Mouse (Mus musculus) forebrain, embryonic 12.5 days (tissue): Measurements from ENCODE around the gene Map2k3. TPM values are rescaled to one million over a fixed set of nuclear protein-coding genes. Genes with fewer than 3 reads are reported as not detected.
A peak's percentile ranks its signal among the peaks of the same experiment; 100 is the strongest.
"Not testable (repeated sequence)": the region's sequence is repeated elsewhere in the genome, so short reads cannot be mapped to it uniquely, and the experiment has no call there.

Source experiments
- ATAC-seq: fragments of 200-750 bp; cut with Nextera tagmentation; 2 replicates; pipeline ENCODE4 v1.8.0; 2017; ENCODE audit warnings: moderate TSS enrichment; ENCODE audit not compliant: low FRiP score
- H3K27ac ChIP-seq: fragments of 300-500 bp; sonication (generic); 2 replicates; pipeline ENCODE4 v1.5.1; 2016; ENCODE audit warnings: mild to moderate bottlenecking
- H3K27me3 ChIP-seq: fragments of 300-500 bp; sonication (generic); 2 replicates; pipeline ENCODE4 v1.6.1; 2016; ENCODE audit warnings: mild to moderate bottlenecking
- H3K36me3 ChIP-seq: fragments of 300-500 bp; sonication (generic); replicated peaks from 2 replicates; pipeline ENCODE4 v1.6.1; 2016; ENCODE audit warnings: mild to moderate bottlenecking
- H3K4me1 ChIP-seq: fragments of 300-500 bp; sonication (generic); 2 replicates; pipeline ENCODE4 v1.6.1; 2016
- H3K4me2 ChIP-seq: fragments of 300-500 bp; sonication (generic); 2 replicates; pipeline ENCODE4 v1.6.1; 2016; ENCODE audit warnings: mild to moderate bottlenecking, moderate library complexity
- H3K4me3 ChIP-seq: fragments of 300-500 bp; sonication (generic); replicated peaks from 2 replicates; pipeline ENCODE4 v1.5.1; 2016; ENCODE audit warnings: mild to moderate bottlenecking
- H3K9ac ChIP-seq: fragments of 300-500 bp; sonication (generic); 2 replicates; pipeline ENCODE4 v1.6.1; 2016; ENCODE audit warnings: mild to moderate bottlenecking
- H3K9me3 ChIP-seq: fragments of 300-500 bp; sonication (generic); 2 replicates; pipeline ENCODE4 v1.6.1; 2016
- WGBS: fragments of 180-500 bp; shearing (Covaris S2); methylation state at CpG from one replicate; pipeline ENCODE4 v1.1.7; 2016; 5-methylcytosine and 5-hydroxymethylcytosine counted together
- polyA plus RNA-seq: library from polyadenylated mRNA; unstranded; fragments of >200 nt; fragmentation: Nextera tagmentation; extraction: Ambion mirVana; gene quantifications from 2 replicates; pipeline ENCODE4 v1.2.1, GENCODE M21; 2016

Map2k3 gene
- polyA plus RNA-seq, result 40.5 and 43.7 TPM in 2 replicates

DNA sequence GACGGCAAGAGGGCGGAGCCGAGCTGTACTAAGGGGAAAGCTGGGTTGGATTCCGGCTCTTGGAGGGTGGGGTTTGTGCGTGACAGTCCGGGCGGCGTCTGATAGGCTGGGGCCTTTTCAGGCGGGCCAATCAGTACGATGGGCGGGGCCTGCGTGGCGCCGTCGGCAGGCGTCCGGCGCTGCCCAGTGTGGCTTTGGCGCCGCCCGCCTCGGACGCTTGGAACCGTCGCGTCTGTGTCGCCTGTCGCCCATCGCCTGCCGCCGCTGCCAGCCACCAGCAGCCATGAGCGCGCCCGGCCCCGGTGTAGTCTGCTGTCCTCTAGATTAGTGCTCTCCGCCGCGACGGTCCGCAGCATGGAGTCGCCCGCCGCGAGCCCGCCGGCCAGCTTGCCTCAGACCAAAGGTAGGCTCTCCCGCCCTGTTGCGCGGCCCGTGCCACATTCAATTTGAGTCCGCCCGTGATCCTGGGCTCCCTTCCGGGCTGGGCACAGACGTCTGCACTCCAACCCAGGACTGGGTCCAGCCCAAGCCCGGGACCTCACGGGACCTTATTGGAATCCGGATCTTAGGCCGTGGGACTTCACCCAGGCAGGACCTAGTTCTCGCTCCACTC lies at the start of gene Map2k3:
Gene Map2k3 (plus strand): TSS at position 165 of the 613 bp plus-strand sequence.
- no peaks in the 10 kb centered on the region; the same call in 1 of the 2 replicates for H3K36me3 ChIP-seq
- ATAC-seq, result peak; percentile 97
- peak within 1 kb of the TSS; percentile 70 for H3K4me3 ChIP-seq
- peaks cover 19% of the 10 kb centered on the region for H3K27me3 ChIP-seq
- H3K9me3 ChIP-seq, result no peaks in the 10 kb centered on the region
- peak within 1 kb of the TSS; percentile 88 for H3K4me2 ChIP-seq
- WGBS, result under 1% methylated on average over 53 of the region's 59 CpGs
- H3K9ac ChIP-seq, result peak within 1 kb of the TSS; percentile 83
- peak within 1 kb of the TSS; percentile 8; the same call in 1 of the 2 replicates for H3K27ac ChIP-seq
- H3K4me1 ChIP-seq, result peaks cover 37% of the 10 kb centered on the region

DNA sequence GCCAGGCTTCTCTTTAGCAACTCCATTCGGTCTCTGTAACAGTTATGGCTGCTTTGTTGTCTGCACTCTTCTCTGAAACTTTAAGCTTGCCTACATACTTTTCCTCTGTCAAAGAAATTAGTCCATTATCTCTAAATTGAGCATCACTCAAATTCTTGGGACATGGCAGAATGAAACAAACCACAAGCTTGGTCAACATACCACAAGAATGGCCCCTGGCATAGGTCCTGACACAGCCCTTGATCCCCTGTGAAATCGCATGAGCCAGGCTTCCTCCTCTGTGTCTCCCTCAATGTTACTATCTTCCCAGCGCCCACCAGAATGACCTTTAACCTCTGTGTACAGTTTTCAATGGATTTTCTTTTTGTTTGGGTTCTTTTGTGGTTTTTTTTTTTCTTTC lies 49.4 kb upstream of the Map2k3 start:
- peaks cover 11% of the 10 kb centered on the region for H3K4me1 ChIP-seq
- no peaks in the 10 kb centered on the region for H3K36me3 ChIP-seq
- H3K27ac ChIP-seq, result no peak overlapping the region
- H3K27me3 ChIP-seq, result no peaks in the 10 kb centered on the region
- H3K4me2 ChIP-seq, result no peak overlapping the region
- H3K9ac ChIP-seq, result no peak overlapping the region
- WGBS, result 81% methylated on average over 3 of the region's 3 CpGs
- no peak overlapping the region for H3K4me3 ChIP-seq
- no peak for ATAC-seq
- no peaks in the 10 kb centered on the region for H3K9me3 ChIP-seq

DNA sequence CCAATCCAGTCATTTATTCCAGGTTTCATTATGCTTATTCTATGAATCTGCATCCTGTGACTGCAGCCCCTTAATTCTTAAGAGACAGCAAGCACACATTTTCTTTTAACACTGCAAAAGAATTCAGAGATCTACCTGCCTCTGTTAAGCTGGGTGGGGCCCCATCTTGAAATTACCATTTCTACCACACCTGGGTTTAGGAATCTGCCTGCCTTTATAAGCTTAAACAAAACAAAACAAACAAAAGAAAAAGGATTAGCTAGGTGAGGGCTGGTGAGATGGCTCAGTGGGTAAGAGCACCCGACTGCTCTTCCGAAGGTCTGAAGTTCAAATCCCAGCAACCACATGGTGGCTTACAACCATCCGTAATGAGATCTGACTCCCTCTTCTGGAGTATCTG lies 44.8 kb upstream of the Map2k3 start:
- not testable (repeated sequence) for H3K4me1 ChIP-seq, ATAC-seq, H3K27ac ChIP-seq, H3K9ac ChIP-seq, H3K4me3 ChIP-seq, H3K36me3 ChIP-seq, H3K9me3 ChIP-seq, H3K4me2 ChIP-seq, H3K27me3 ChIP-seq
- WGBS, result 84% methylated on average over 3 of the region's 3 CpGs

GRCm38 (mm10) chr11:60889861-60890260 lies 42.0 kb upstream of the Map2k3 start:
- H3K36me3 ChIP-seq, result no peaks in the 10 kb centered on the region
- no peaks in the 10 kb centered on the region for H3K27me3 ChIP-seq
- H3K9ac ChIP-seq, result no peak overlapping the region
- no peaks in the 10 kb centered on the region for H3K4me1 ChIP-seq
- 59% methylated on average over 2 of the region's 2 CpGs for WGBS
- H3K27ac ChIP-seq, result no peak overlapping the region
- ATAC-seq, result no peak
- H3K9me3 ChIP-seq, result no peaks in the 10 kb centered on the region
- no peak overlapping the region for H3K4me2 ChIP-seq
- H3K4me3 ChIP-seq, result no peak overlapping the region

- H3K9me3 ChIP-seq, result no peaks in the 10 kb centered on the region
- H3K9ac ChIP-seq, result no peak overlapping the region
- no peaks in the 10 kb centered on the region for H3K4me1 ChIP-seq
- H3K36me3 ChIP-seq, result no peaks in the 10 kb centered on the region
- ATAC-seq, result no peak
- no peak overlapping the region for H3K4me3 ChIP-seq
- no peaks in the 10 kb centered on the region for H3K27me3 ChIP-seq
- no peak overlapping the region for H3K27ac ChIP-seq
- 70% methylated on average over 6 of the region's 6 CpGs for WGBS
- no peak overlapping the region for H3K4me2 ChIP-seq
Measured at GRCm38 (mm10) chr11:60890286-60890685, 41.5 kb upstream of the Map2k3 start.

DNA sequence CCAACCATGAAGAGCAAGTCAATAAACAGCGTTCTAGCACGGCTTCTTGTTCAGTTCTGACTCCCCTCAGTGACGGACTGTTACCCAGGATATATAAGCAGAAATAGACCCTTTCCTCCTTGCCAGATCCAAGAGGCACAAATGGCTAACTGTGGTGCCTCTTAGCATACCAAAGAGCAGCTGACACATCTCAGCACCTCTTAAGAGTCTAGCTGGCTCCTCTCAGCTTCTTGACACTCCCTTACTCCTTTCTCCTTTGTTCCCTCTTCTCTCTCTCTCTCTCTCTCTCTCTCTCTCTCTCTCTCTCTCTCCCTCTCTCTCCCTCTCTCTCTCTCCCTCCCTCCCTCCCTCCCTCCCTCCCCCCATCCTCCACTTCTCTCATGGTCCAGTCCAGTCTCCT lies 41.1 kb upstream of the Map2k3 start:
- WGBS, result 71% methylated on average over 3 of the region's 3 CpGs
- Histone ChIP-seq H3K27ac (no peak overlapping the region), H3K27me3 (no peaks in the 10 kb centered on the region), H3K4me1 (peaks cover 3% of the 10 kb centered on the region; the same call in 1 of the 2 replicates), H3K36me3 (no peaks in the 10 kb centered on the region), H3K9me3 (no peaks in the 10 kb centered on the region), H3K4me3 (no peak overlapping the region), H3K9ac (no peak overlapping the region), H3K4me2 (no peak overlapping the region)
- no peak for ATAC-seq

DNA sequence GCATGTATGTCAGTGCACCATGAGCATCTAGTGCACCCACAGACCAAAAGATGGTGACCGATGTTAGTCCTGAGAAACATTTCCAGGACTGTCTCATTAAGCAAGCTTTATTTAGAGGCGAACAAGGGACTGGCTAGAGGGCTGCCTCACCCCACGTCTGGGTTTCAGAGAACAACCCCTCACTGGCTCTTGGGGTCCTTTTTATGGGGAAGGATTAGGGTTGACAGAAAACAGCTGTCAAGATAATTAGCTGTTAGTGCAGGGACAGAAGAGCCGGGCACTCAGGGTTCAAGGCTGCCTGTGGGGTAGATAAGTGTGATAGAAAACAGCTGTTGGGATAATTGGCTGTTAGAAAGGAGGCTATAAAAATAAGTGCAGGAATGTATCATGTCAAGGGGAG lies 35.9 kb upstream of the Map2k3 start:
- Histone ChIP-seq H3K4me1 (peaks cover 7% of the 10 kb centered on the region; the same call in 1 of the 2 replicates), H3K27me3 (no peaks in the 10 kb centered on the region), H3K9me3 (no peaks in the 10 kb centered on the region), H3K27ac (no peak overlapping the region), H3K36me3 (no peaks in the 10 kb centered on the region), H3K4me3 (no peak overlapping the region), H3K4me2 (no peak overlapping the region), H3K9ac (no peak overlapping the region)
- ATAC-seq, result no peak
- 14% methylated on average over 4 of the region's 4 CpGs for WGBS

GRCm38 (mm10) chr11:60902001-60902400 lies 29.8 kb upstream of the Map2k3 start:
- Histone ChIP-seq H3K4me2 (no peak overlapping the region), H3K9ac (peak overlapping the region; percentile 17; the same call in 1 of the 2 replicates), H3K27ac (no peak overlapping the region), H3K9me3 (no peaks in the 10 kb centered on the region), H3K4me3 (no peak overlapping the region), H3K36me3 (peaks cover 38% of the 10 kb centered on the region), H3K27me3 (no peaks in the 10 kb centered on the region), H3K4me1 (no peaks in the 10 kb centered on the region)
- 88% methylated on average over 7 of the region's 7 CpGs for WGBS
- no peak for ATAC-seq

- Histone ChIP-seq H3K4me2 (no peak overlapping the region), H3K27me3 (no peaks in the 10 kb centered on the region), H3K4me1 (no peaks in the 10 kb centered on the region), H3K36me3 (peaks cover 38% of the 10 kb centered on the region), H3K4me3 (no peak overlapping the region), H3K9me3 (no peaks in the 10 kb centered on the region), H3K27ac (no peak overlapping the region), H3K9ac (no peak overlapping the region)
- 80% methylated on average over 4 of the region's 4 CpGs for WGBS
- ATAC-seq, result no peak
Measured at GRCm38 (mm10) chr11:60902486-60902885, 29.3 kb upstream of the Map2k3 start.

GRCm38 (mm10) chr11:60903661-60904061 lies 28.2 kb upstream of the Map2k3 start:
- Histone ChIP-seq H3K9me3 (no peaks in the 10 kb centered on the region), H3K9ac (no peak overlapping the region), H3K27ac (no peak overlapping the region), H3K36me3 (peaks cover 38% of the 10 kb centered on the region), H3K4me3 (no peak overlapping the region), H3K27me3 (no peaks in the 10 kb centered on the region), H3K4me2 (no peak overlapping the region), H3K4me1 (no peaks in the 10 kb centered on the region)
- ATAC-seq, result no peak
- WGBS, result 84% methylated on average over 6 of the region's 6 CpGs

- H3K9me3 ChIP-seq, result no peaks in the 10 kb centered on the region
- WGBS, result 90% methylated on average over 10 of the region's 10 CpGs
Measured at GRCm38 (mm10) chr11:60905407-60906120, 26.3 kb upstream of the Map2k3 start.

DNA sequence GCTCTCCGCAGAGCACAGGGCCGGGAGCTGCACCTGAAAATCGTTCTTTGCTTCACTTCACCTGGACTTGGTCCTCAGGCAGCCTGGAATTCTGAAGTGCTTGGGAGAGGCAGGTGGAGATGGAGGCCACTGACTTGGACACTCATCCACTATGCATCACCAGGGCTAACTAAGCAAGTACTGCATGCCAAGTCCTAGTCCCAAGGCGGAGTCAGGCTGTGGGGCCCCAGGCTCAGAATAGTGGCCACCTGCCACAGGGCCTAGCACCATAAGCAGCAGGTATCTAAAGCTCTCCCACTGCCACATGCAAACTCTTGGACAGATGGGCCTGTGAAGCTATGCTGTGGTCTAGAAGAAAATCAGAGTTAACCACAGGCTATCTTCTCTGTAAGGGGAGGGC lies 25.4 kb upstream of the Map2k3 start:
- Histone ChIP-seq H3K9me3 (no peaks in the 10 kb centered on the region), H3K27me3 (no peaks in the 10 kb centered on the region), H3K27ac (no peak overlapping the region), H3K36me3 (peaks cover 38% of the 10 kb centered on the region), H3K4me3 (no peak overlapping the region), H3K4me1 (peaks cover under 1% of the 10 kb centered on the region), H3K9ac (no peak overlapping the region), H3K4me2 (no peak overlapping the region)
- no peak for ATAC-seq
- 94% methylated on average over 4 of the region's 4 CpGs for WGBS

More at GRCm38 (mm10) chr11:60905407-60906120, 26.3 kb upstream of the Map2k3 start:
- Histone ChIP-seq H3K27ac (no peak overlapping the region), H3K36me3 (peaks cover 38% of the 10 kb centered on the region), H3K9ac (no peak overlapping the region), H3K4me2 (no peak overlapping the region), H3K4me1 (no peaks in the 10 kb centered on the region; the same call in 1 of the 2 replicates), H3K27me3 (no peaks in the 10 kb centered on the region), H3K4me3 (no peak overlapping the region)
- ATAC-seq, result no peak

- Histone ChIP-seq H3K27ac (no peak overlapping the region), H3K9ac (no peak overlapping the region), H3K36me3 (peaks cover 37% of the 10 kb centered on the region), H3K4me2 (no peak overlapping the region), H3K27me3 (no peaks in the 10 kb centered on the region), H3K4me3 (no peak overlapping the region), H3K9me3 (no peaks in the 10 kb centered on the region), H3K4me1 (peaks cover 16% of the 10 kb centered on the region)
- 75% methylated on average over 3 of the region's 3 CpGs for WGBS
- ATAC-seq, result no peak
Measured at GRCm38 (mm10) chr11:60908073-60908472, 23.8 kb upstream of the Map2k3 start.
